ENCODE assay signal across 9 mouse cellular contexts in the genomic region with DNA sequence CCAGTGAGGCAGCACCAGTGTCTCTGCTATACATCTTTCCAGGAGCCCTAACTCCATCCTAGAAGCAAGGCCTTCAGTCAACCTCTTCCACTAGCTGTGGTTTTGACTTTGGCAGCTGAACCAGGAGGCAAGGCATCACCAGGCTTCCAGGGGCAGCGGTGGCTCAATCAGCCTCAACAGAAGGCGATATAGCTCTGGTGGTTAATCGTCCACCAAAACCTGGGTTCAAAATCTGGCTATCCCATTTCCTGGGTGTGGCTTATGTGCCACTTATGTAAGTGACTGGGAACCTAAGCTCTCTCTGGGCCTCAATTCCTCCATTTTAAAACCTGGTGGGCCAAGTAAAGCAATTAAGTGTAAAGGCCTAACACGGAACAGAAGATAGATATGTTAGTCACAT. TPM values are rescaled to one million over a fixed set of nuclear protein-coding genes. Genes with fewer than 3 reads are reported as not detected.
DNase-seq lines count a peak whose midpoint lies in the region; ATAC-seq and TF ChIP-seq lines count a peak whose summit lies in the region.
"Had no signal": no experiment of that assay in that cellular context is flagged by ENCODE, and none has a peak within 500 bp of the region (broad histone marks: within the 10 kb centered on the region; RNA-seq: fewer than 3 reads in every experiment).

No protein-coding gene starts in this region.

- peak overlapping the region; percentile 99 for H3K27ac ChIP-seq in heart, embryonic 10.5 days
- H3K27ac ChIP-seq in forebrain, embryonic 16.5 days (ENCODE audit: low read length) = peak overlapping the region; percentile 91; the same call in 1 of the 2 replicates
- H3K27ac ChIP-seq in liver, embryonic 16.5 days (ENCODE audit: low read length) = peak overlapping the region; percentile 85

- H3K4me1 ChIP-seq in heart, embryonic 10.5 days = peaks cover 41% of the 10 kb centered on the region
- H3K4me1 ChIP-seq in E14TG2a.4 (replicated peaks; ENCODE audit: low read depth, low read length) = peaks cover 36% of the 10 kb centered on the region
- H3K4me1 ChIP-seq in forebrain, embryonic 16.5 days (replicated peaks; ENCODE audit: control insufficient read depth, insufficient read depth, low read length) = peaks cover 20% of the 10 kb centered on the region
- H3K4me1 ChIP-seq in liver, embryonic 16.5 days (ENCODE audit: control insufficient read depth, low read depth, low read length) = peaks cover 22% of the 10 kb centered on the region

- peak overlapping the region; percentile 73 for H3K4me3 ChIP-seq in heart, embryonic 10.5 days
- H3K4me3 ChIP-seq in E14TG2a.4 (replicated peaks; ENCODE audit: low read length) = peak overlapping the region; percentile 88
- peak overlapping the region; percentile 87 for H3K4me3 ChIP-seq in forebrain, embryonic 16.5 days (replicated peaks; ENCODE audit: low read length)
- peak overlapping the region; percentile 85 for H3K4me3 ChIP-seq in liver, embryonic 16.5 days (ENCODE audit: low read depth, low read length)

- no peaks in the 10 kb centered on the region for H3K27me3 ChIP-seq in heart, embryonic 10.5 days (ENCODE audit: insufficient read depth, poor library complexity, severe bottlenecking)
- no peaks in the 10 kb centered on the region; the same call in 1 of the 2 replicates for H3K27me3 ChIP-seq in E14TG2a.4 (ENCODE audit: insufficient read depth, low read length)
- H3K27me3 ChIP-seq in forebrain, embryonic 16.5 days (replicated peaks; ENCODE audit: control insufficient read depth, insufficient read depth, low read length) = no peaks in the 10 kb centered on the region
- no peaks in the 10 kb centered on the region for H3K27me3 ChIP-seq in liver, embryonic 16.5 days (ENCODE audit: control insufficient read depth, insufficient read depth, low read depth, low read length)
- H3K27me3 ChIP-seq: Patski had no signal

- no peaks in the 10 kb centered on the region for H3K9me3 ChIP-seq in heart, embryonic 10.5 days
- no peaks in the 10 kb centered on the region for H3K9me3 ChIP-seq in E14TG2a.4 (ENCODE audit: low read length)
- H3K9me3 ChIP-seq in forebrain, embryonic 16.5 days (ENCODE audit: control insufficient read depth, low read length) = no peaks in the 10 kb centered on the region
- no peaks in the 10 kb centered on the region for H3K9me3 ChIP-seq in liver, embryonic 16.5 days (replicated peaks; ENCODE audit: control insufficient read depth, low read length)

- peaks cover 55% of the 10 kb centered on the region for H3K36me3 ChIP-seq in heart, embryonic 10.5 days
- peaks cover 55% of the 10 kb centered on the region for H3K36me3 ChIP-seq in E14TG2a.4 (ENCODE audit: insufficient read depth, low read length)
- H3K36me3 ChIP-seq in forebrain, embryonic 16.5 days (ENCODE audit: control insufficient read depth, insufficient read depth) = peaks cover 27% of the 10 kb centered on the region
- H3K36me3 ChIP-seq in liver, embryonic 16.5 days (ENCODE audit: control insufficient read depth, insufficient read depth) = peaks cover 15% of the 10 kb centered on the region

- intact Hi-C loops in heart, postnatal 14 days (cut with DNase I) = loop anchor here (5.0 kb wide), 1 partner anchor 132 kb away; a partner anchor contains a TSS

- peak overlapping the region; percentile 92 for H3K9ac ChIP-seq in forebrain, embryonic 16.5 days (replicated peaks; ENCODE audit: low read depth, low read length)
- peak overlapping the region; percentile 84 for H3K9ac ChIP-seq in liver, embryonic 16.5 days (ENCODE audit: low read depth, low read length)

- DNase-seq in heart, embryonic 10.5 days (ENCODE audit: low spot score) = no peak
- DNase-seq in heart, postnatal 14 days = no peak
- DNase-seq in frontal cortex, postnatal 14 days (ENCODE audit: low spot score in 2 of 2) = no peak
- DNase-seq in ovary, postnatal 14 days (ENCODE audit: low spot score) = no peak
- no peak for DNase-seq in frontal cortex, postnatal 36 days (ENCODE audit: low spot score in 2 of 2)

- no peak for ATAC-seq in forebrain, embryonic 16.5 days
- no peak for ATAC-seq in liver, embryonic 16.5 days (ENCODE audit: low read depth)

- WGBS in heart, embryonic 10.5 days = 69% methylated on average over 4 of the region's 4 CpGs
- WGBS in forebrain, embryonic 16.5 days = 71% methylated on average over 4 of the region's 4 CpGs
- WGBS in liver, embryonic 16.5 days (ENCODE audit: insufficient replicate concordance) = 34% methylated on average over 4 of the region's 4 CpGs

- H3K4me2 ChIP-seq in forebrain, embryonic 16.5 days (ENCODE audit: low read length) = peak overlapping the region; percentile 96
- H3K4me2 ChIP-seq in liver, embryonic 16.5 days (ENCODE audit: low read depth, low read length) = peak overlapping the region; percentile 90

- no peak for TF ChIP-seq CTCF in E14TG2a.4 (conservative IDR thresholded peaks at IDR 0.05; ENCODE audit: low read length)

RNA-seq across cellular contexts. Expression of a gene that starts 3.3 kb away (rescaled TPM):
- 1,899 and 2,942 TPM in 2 replicates for polyA plus RNA-seq in heart, embryonic 10.5 days (2016; fragmentation: Nextera tagmentation; extraction: Ambion mirVana)
- total RNA-seq in heart, postnatal 14 days (2021) = 1,000 to 10,000 TPM; 4,401 to 4,949 TPM
- polyA plus RNA-seq in forebrain, embryonic 16.5 days (2015; fragmentation: Nextera tagmentation; extraction: Ambion mirVana) = 1.5 and 2.5 TPM in 2 replicates
- polyA plus RNA-seq in liver, embryonic 16.5 days (2015; fragmentation: Nextera tagmentation; extraction: Ambion mirVana) = 80.6 and 93.1 TPM in 2 replicates

RNA-seq across cellular contexts. Expression of a gene that starts 11.9 kb away (rescaled TPM):
- polyA plus RNA-seq in heart, embryonic 10.5 days (2016; fragmentation: Nextera tagmentation; extraction: Ambion mirVana) = 457 and 500 TPM in 2 replicates
- total RNA-seq in heart, postnatal 14 days (2021) = 100 to 1,000 TPM; 185 to 197 TPM
- 359 and 389 TPM in 2 replicates for polyA plus RNA-seq in forebrain, embryonic 16.5 days (2015; fragmentation: Nextera tagmentation; extraction: Ambion mirVana)
- 94.9 and 112 TPM in 2 replicates for polyA plus RNA-seq in liver, embryonic 16.5 days (2015; fragmentation: Nextera tagmentation; extraction: Ambion mirVana)

RNA-seq across cellular contexts. Expression of a gene that starts 12.8 kb away (rescaled TPM):
- polyA plus RNA-seq in heart, embryonic 10.5 days (2016; fragmentation: Nextera tagmentation; extraction: Ambion mirVana) = 0.47 and 0.54 TPM in 2 replicates
- 10 to 100 TPM; 17.4 to 22.2 TPM for total RNA-seq in heart, postnatal 14 days (2021)
- 0.62 TPM in 2 replicates for polyA plus RNA-seq in forebrain, embryonic 16.5 days (2015; fragmentation: Nextera tagmentation; extraction: Ambion mirVana)
- polyA plus RNA-seq in liver, embryonic 16.5 days (2015; fragmentation: Nextera tagmentation; extraction: Ambion mirVana) = 0.04 TPM in 2 replicates

RNA-seq across cellular contexts. Expression of a gene that starts 36.4 kb away (rescaled TPM):
- polyA plus RNA-seq in heart, embryonic 10.5 days (2016; fragmentation: Nextera tagmentation; extraction: Ambion mirVana) = 28.9 and 30.2 TPM in 2 replicates
- total RNA-seq in heart, postnatal 14 days (2021) = 10 to 100 TPM; 74.5 to 78.7 TPM
- 13.0 and 13.9 TPM in 2 replicates for polyA plus RNA-seq in forebrain, embryonic 16.5 days (2015; fragmentation: Nextera tagmentation; extraction: Ambion mirVana)
- 25.8 and 32.2 TPM in 2 replicates for polyA plus RNA-seq in liver, embryonic 16.5 days (2015; fragmentation: Nextera tagmentation; extraction: Ambion mirVana)

RNA-seq across cellular contexts. Expression of a gene that starts 46.3 kb away (rescaled TPM):
- polyA plus RNA-seq in heart, embryonic 10.5 days (2016; fragmentation: Nextera tagmentation; extraction: Ambion mirVana) = 8.4 and 11.8 TPM in 2 replicates
- total RNA-seq in heart, postnatal 14 days (2021) = 1 to 10 TPM; 4.3 to 4.6 TPM
- polyA plus RNA-seq in forebrain, embryonic 16.5 days (2015; fragmentation: Nextera tagmentation; extraction: Ambion mirVana) = 11.5 and 12.2 TPM in 2 replicates
- 6.1 and 6.3 TPM in 2 replicates for polyA plus RNA-seq in liver, embryonic 16.5 days (2015; fragmentation: Nextera tagmentation; extraction: Ambion mirVana)

Comparison
In these comparisons a context has a peak if more than half of its experiments do, and no peak if none do; other contexts are left out.
1. RNA of a gene that starts 3.3 kb away (polyA plus RNA-seq): 1,899 to 2,942 TPM in heart, embryonic 10.5 days and 80.6 to 93.1 TPM in liver, embryonic 16.5 days; 1.5 to 2.5 TPM in forebrain, embryonic 16.5 days; every median in the first group is over 10 times any median in the second.
2. Peak in every context shown above with its lines, with median percentiles within 50 percentile points of each other: H3K27ac ChIP-seq and H3K4me3 ChIP-seq.